Mouse (Mus musculus): ENCODE results near the gene Glcci1.

DNA sequence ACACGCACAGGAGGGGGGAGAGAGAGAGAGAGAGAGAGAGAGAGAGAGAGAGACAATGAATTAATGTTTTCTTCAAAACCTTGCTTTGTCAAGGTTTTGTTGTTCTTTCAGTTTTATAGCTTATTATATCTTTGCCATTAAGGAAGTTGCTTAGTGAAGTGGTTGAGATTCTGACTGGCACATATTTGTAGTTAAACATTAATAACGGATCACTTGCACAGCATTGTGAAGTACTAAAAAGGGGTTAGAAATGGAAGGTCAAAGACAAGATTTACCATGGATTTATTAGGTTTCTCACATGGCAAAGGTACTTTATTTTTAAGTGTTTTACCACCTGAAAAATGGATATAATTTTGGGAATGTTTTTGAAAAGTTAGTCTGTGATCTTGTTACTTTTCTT, 51.3 kb downstream of the Glcci1 start:
- TF ChIP-seq CTCF (conservative IDR thresholded peaks at IDR 0.05; ENCODE audit: low read length) (no peak), POU5F1 (IDR thresholded peaks at IDR 0.05; ENCODE audit: borderline replicate concordance, low read length) (no peak)
